Mouse (Mus musculus) adrenal gland, adult 2 months (tissue): ENCODE measurements at regions not wholly inside any gene's neighbourhood (a gene's known extent, or its start where the extent isn't known, plus 50 kb on each side); places are given as distances from the start of the nearest gene placed in this dataset.

ENCODE experiments used
- DNase-seq: peaks from one replicate; pipeline ENCODE4 v3.0.0; 2021

- no peak for DNase-seq
These were observed 262.8 kb downstream of the Ankrd50 start for GRCm38 (mm10) chr3:38221834-38222215.

DNA sequence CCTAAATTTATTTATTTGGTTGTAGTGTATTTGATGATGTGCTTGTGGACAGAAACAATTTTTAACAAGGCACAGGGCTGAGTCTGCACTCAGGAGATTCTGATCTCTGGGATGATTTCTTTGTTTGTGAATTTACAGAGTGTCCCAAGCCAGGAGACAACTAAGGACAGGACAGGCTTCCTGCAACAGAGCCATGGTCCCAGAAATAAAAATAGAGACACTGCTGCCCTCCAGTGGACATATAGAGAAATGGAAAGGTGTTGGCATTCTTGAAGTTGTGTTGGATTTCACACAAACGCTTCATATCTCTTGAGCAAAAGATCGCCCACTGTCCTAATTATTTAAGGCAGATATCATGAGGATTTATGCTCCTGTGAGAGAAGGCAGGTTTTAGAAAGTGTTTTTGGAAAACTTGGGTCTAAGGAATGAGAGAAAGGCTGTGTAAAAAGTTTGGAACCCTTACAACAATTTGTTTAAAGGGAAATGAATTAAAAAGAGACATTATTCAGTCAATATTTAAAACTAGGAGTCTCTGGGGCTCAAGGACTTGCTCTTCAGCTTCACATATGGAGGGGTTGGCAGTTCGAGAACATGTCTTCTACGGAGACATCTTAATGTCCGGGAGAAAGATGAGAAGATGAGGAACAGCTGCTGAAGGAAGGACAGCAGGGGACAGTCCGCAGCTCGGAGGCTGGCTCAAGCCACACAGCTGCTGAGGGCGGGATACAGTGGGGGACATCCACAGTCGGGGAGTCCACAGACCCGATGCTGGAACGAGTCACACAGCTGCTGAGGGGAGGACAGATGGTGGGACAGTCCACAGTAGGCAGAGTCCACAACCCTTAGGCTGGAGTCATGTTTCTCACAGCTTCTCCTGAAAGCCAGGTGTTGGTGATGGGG is 263.5 kb downstream of the Ankrd50 start:
- DNase-seq = peak; percentile 29

DNA sequence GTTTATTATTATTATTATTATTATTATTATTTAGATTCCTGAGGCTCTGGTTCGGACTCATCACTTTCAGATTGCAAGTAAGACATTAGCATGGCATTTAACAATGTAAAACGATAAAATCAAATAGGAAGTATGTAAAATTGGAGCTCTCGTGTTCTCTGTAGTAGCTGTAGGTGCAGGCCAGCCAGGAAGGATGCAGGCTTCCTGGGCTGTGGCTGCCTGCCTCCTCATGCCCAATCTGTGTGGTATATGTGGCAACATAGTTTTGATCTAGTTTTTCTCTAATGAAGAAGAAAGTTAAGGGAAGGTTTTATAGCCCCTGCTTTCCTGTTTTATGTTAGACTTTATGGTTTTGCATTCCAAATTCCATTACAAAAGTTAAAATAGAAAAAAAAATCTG is 275.6 kb downstream of the Ankrd50 start:
- DNase-seq = no peak

- no peak for DNase-seq
These were observed 276.8 kb downstream of the Ankrd50 start for GRCm38 (mm10) chr3:38207867-38208266.

DNA sequence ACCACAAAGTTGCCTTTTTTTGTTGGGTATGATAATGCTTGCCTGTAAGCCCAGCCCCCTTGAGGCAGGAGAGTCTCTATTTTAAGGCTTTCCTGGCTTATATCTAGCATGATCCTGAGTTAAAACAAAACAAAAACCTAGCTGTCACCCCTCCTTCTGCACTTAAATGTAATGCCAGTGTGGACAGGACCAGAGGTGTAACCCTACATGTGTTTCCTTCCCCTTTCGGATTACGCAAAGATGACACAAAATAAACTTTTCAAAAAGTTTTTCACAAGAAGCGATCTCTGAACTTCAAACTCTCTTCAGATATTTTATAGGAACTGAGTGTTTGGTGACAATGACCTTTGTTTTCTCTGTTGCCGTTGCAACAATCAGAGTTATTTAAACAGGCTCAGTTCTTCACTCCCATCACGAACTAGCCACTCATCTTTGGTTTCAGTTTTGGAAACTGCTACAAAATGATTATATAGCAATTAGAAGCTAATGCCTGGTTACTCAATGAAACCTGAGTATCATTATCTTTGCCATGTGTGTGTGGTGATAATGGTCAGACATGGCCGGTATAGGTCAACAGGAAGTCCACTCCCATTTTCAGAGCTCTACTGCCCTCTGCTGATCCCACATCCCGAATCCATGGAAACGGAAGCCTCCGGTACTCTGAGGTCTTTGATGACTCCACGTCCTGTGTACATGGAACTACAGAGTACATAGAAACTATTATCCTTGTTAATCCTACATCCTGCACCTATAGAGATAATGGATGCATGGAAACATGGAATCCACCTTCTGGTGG is 282.6 kb downstream of the Ankrd50 start:
- peak; percentile 82 for DNase-seq

GRCm38 (mm10) chr3:38194001-38194400 is 290.6 kb downstream of the Ankrd50 start:
- no peak for DNase-seq

GRCm38 (mm10) chr3:38187406-38187896 is 297.2 kb downstream of the Ankrd50 start:
- no peak for DNase-seq

DNA sequence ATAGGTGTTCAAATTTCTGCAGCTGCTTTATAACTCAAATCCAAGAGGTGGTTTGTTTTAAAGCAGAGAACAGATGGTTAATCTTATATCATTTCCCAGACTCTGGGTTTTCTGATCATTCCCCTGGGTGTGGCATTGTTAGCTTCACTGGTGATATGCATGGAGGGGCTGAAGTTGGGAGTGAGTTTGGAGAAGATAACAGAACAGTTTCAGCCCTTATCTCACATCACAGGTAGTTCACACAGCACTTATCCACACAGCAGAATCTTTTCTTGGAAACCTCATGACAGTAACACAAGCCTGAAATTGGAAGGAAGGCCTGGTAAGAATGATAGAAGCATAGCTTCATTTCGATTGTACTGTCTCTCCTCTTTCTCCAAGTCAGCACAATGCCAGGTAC is 298.1 kb downstream of the Ankrd50 start:
- no peak for DNase-seq

DNA sequence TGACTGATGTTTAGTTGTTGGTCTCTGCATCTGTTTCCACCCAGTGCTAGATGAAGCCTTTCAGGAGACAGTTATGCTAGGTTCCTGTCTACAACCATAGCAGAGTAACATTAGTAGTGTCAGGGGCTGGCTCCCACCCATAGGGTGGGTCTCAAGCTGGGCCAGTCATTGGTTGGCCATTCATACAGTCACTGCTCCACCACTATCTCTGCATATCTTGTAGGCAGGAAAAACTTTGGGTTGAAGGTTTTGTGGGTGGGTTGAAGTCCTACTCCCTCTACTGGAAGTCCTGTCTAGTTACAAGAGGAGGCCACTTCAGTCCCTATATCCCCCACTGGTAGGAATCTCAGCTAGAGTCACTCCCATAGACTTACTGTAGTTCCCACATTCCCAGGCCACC is 306.3 kb downstream of the Ankrd50 start:
- DNase-seq = peak; percentile 13

GRCm38 (mm10) chr3:38175946-38176345 is 308.7 kb downstream of the Ankrd50 start:
- no peak for DNase-seq

GRCm38 (mm10) chr3:38174735-38175280 is 309.8 kb downstream of the Ankrd50 start:
- peak; percentile 28 for DNase-seq

GRCm38 (mm10) chr3:38152408-38152807 is 332.2 kb downstream of the Ankrd50 start:
- DNase-seq = no peak

GRCm38 (mm10) chr3:38151821-38152220 is 332.8 kb downstream of the Ankrd50 start:
- no peak for DNase-seq

- DNase-seq = no peak
These were observed 338.0 kb downstream of the Ankrd50 start for GRCm38 (mm10) chr3:38146663-38147062.

DNA sequence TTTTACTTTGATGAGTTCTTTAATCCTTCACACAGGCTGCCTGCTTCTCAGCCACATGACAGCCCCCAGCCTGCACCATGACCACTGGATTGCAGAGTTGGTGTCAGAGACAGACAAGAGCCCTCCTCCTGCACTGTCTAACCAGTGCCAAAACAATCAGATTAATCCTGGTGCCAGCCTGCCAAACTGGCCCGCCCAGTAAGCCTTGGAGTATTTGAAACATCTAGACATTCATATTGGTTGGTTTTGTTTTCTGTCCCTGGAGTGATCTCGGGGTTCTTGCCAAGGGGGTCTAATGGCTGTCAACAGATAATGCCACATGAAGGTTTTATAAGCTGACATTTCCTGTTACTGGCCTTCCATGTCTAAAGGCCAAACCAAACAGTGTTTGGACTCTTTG is 339.2 kb downstream of the Ankrd50 start:
- peak; percentile 15 for DNase-seq

DNA sequence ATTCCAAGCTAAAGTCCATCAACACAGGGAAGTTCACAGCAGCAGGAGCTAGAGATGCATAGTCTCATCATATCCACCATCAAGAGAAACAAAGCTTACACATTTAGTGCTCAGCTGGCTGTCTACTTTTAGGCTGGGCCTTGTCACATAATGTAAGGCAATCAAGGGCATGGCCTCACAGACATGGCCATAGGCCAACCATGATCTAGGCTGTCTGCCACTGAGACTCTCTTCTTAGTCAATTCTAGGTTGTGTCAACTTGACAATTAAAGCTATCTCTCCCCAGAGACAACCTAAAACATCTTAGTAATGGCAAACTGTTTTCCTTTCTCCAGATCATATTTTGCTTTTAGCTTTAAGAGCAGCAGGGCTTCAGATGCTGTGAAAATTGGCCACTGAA is 340.0 kb downstream of the Ankrd50 start:
- DNase-seq = peak; percentile 74

DNA sequence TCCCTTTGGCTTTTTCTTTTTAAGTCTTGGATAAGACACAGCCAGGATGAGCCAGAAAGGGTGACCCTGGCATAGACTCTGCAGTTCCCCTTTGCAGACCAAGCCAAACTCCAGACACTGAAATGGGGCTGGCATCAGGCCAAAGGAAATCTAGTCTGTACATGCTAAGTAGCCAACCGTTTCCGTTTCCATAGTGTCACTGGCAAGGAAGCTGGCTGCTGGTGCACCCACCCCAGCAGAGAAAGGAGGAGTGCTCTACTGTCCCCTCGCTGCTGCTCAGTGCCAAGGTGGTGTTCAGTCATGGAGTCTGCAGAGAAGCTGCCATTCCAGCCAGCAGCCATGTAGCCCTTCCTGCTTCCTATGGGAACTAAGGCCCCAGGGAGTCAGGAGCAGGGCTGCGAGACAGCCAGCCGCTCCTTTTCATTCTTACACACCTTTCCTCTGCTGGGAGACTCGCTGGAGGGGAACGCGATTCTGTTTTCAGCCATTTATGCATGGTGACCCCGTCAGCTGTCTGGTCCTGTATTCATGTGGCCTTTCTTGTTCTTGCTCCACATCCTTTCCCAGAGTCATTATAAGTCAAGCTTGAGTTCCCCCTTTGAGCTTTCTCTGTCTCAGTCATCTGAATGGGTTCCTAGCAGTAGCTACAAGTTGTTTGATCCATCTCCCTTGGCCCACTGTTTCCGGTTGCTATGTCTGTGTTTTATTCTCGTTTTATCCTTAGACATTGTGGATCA is 341.3 kb downstream of the Ankrd50 start:
- DNase-seq = peak; percentile 68

DNA sequence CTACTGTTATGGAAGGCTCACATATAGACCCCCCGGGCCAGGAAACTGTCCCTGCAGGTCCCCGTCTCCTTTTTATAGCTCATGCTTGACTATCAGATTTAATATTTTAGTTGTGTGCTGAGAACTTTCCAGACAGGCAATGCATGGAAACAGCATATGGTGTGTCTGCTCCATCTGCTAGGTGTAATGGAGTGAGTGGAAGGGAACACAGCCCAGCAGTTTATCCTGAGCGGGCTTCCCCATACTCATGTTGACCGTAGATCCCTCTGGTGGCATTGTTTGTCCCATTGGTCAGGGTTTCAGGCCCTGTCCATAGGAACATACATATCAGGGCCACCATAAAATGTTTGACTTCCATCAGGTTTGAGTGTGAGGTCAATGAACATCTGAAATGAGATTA is 345.3 kb downstream of the Ankrd50 start:
- no peak for DNase-seq

- DNase-seq = no peak
These were observed 346.6 kb downstream of the Ankrd50 start for GRCm38 (mm10) chr3:38138014-38138413.

DNA sequence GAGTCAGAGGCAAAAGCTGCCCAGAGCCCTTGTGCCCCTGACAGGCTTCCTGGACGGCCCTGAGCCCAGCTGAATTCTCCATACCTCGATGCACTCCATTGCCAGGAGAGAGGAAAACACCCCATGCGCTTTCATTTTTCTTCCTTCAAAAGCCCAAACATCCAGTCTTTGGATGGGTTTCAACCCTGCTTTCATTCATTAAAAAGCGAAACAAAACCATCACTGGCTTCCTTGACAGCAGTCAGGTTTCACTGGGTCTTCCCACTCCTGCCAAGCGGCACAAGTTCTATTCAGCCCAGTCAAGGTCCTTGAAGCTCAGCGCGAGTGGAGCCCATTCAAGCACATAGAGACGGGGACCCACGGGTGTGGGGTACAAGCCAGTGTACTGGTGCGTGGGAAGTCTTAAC is 348.8 kb downstream of the Ankrd50 start:
- DNase-seq = no peak

- DNase-seq = no peak
These were observed 350.2 kb downstream of the Ankrd50 start for GRCm38 (mm10) chr3:38134425-38134824.

- DNase-seq = no peak
These were observed 352.8 kb downstream of the Ankrd50 start for GRCm38 (mm10) chr3:38131887-38132220.
